Mouse (Mus musculus) myocyte (in vitro differentiated cells): ENCODE measurements around the gene Dach1.

Source experiments
- CEBPB ChIP-seq: IDR thresholded peaks from 2 replicates; pipeline ENCODE4 v1.6.1; 2011; ENCODE audit warnings: mild to moderate bottlenecking, moderate library complexity; ENCODE audit not compliant: poor library complexity, insufficient read depth, severe bottlenecking
- E2F4 ChIP-seq: IDR thresholded peaks from one replicate; pipeline ENCODE4 v1.6.1; 2011; ENCODE audit warnings: mild to moderate bottlenecking, control low read depth, moderate library complexity; ENCODE audit not compliant: insufficient read depth
- MAX ChIP-seq: IDR thresholded peaks from one replicate; pipeline ENCODE4 v1.6.1; 2011; ENCODE audit warnings: low read depth, mild to moderate bottlenecking, control low read depth
- MYOG ChIP-seq, 3 experiments: IDR thresholded peaks; one replicate each; pipeline ENCODE4 v1.6.1; 2011; ENCODE audit warnings: control low read depth in 2 of 3, low read depth in 2 of 3, mild to moderate bottlenecking in 2 of 3; ENCODE audit not compliant: insufficient read length in 2 of 3, control insufficient read depth in 1 of 3, insufficient read depth in 1 of 3
- POLR2A ChIP-seq: IDR thresholded peaks from one replicate; pipeline ENCODE4 v1.6.1; 2011; ENCODE audit warnings: low read depth, mild to moderate bottlenecking, control low read depth, moderate library complexity; ENCODE audit not compliant: insufficient read length
- POLR2AphosphoS2 ChIP-seq: IDR thresholded peaks from one replicate; pipeline ENCODE4 v1.6.1; 2011; ENCODE audit warnings: low read depth, control low read depth; ENCODE audit not compliant: insufficient read length
- REST ChIP-seq: IDR thresholded peaks from one replicate; pipeline ENCODE4 v1.6.1; 2011; ENCODE audit warnings: mild to moderate bottlenecking, control low read depth, moderate library complexity; ENCODE audit not compliant: insufficient read depth, insufficient read length
- TCF12 ChIP-seq: IDR thresholded peaks from one replicate; pipeline ENCODE4 v1.6.1; 2011; ENCODE audit warnings: mild to moderate bottlenecking, control low read depth; ENCODE audit not compliant: poor library complexity, insufficient read depth, severe bottlenecking
- TCF3 ChIP-seq: IDR thresholded peaks from one replicate; pipeline ENCODE4 v1.6.1; 2011; ENCODE audit warnings: low read depth, control low read depth; ENCODE audit not compliant: insufficient read length
- USF1 ChIP-seq: IDR thresholded peaks from one replicate; pipeline ENCODE4 v1.6.1; 2011; ENCODE audit warnings: low read depth, mild to moderate bottlenecking, control low read depth, moderate library complexity

DNA sequence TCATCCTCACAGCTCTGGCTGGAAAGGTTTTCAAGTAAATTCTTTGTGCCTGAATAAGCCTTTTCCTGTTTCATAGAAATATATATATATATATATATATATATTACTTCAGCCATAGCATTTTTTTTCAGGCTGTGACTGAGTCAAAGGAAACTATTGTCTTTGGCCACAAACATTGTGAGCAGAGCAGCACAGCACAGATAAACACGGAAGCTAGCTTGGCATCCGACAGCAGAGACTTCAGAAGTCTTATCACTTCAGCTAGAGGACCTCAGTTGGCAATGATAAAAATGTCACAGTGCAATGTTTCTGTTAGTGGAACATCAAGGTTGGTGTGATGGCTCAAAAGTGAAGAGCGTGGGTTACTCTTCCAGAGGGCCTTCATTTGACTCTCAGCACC is 186.3 kb downstream of the Dach1 start:
- TF ChIP-seq USF1 (no peak), POLR2A (no peak), MAX (no peak), TCF12 (no peak), CEBPB (no peak), E2F4 (no peak), REST (no peak), MYOG (IDR thresholded peaks at IDR 0.05; ENCODE audit: control insufficient read depth in 1 of 3, insufficient read depth in 1 of 3, insufficient read length in 2 of 3, low read depth in 2 of 3) (no peak), POLR2AphosphoS2 (no peak), TCF3 (no peak)
